Mouse (Mus musculus) B cell, adult 2 months (primary cell): ENCODE measurements around the gene Gm7075.
"Not testable (repeated sequence)": the region's sequence is repeated elsewhere in the genome, so short reads cannot be mapped to it uniquely, and the experiment has no call there.

Experiments used
- DNase-seq, 2 experiments: peaks; one replicate each; pipeline ENCODE4 v3.0.0; 2022

Gene Gm7075

GRCm38 (mm10) chr10:63421739-63422735 lies at the start of gene Gm7075:
Gene Gm7075, minus strand, starts transcription at chr10:63421789.
- peak; percentile 73 to 76 for DNase-seq

DNA sequence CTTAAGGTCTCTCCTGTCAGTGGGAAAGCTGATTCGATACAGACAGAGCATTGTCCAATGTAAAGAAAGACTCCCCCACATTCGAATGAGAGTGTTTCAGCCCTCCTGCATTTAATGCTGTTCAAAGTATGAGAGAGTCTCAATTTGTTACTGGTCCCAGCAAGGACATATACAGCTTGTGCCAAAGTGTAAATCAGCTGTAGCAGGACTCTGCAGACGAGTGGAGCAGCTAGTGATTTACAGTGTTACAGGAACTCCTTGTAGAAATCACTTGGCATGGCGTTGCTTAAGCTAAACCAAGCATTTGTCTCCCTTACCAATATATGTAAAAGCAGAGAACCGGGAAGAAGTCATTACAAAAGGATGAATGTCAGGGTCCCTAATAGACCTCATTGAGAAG lies 39.3 kb upstream of the Gm7075 start:
- no peak for DNase-seq

- no peak for DNase-seq
Observed at GRCm38 (mm10) chr10:63457292-63458128, 35.9 kb upstream of the Gm7075 start.

- no peak for DNase-seq
Observed at GRCm38 (mm10) chr10:63455110-63455878, 33.7 kb upstream of the Gm7075 start.

- DNase-seq: no peak
Observed at GRCm38 (mm10) chr10:63453926-63454325, 32.3 kb upstream of the Gm7075 start.

GRCm38 (mm10) chr10:63444602-63445387 lies 23.2 kb upstream of the Gm7075 start:
- not testable (repeated sequence) for DNase-seq

DNA sequence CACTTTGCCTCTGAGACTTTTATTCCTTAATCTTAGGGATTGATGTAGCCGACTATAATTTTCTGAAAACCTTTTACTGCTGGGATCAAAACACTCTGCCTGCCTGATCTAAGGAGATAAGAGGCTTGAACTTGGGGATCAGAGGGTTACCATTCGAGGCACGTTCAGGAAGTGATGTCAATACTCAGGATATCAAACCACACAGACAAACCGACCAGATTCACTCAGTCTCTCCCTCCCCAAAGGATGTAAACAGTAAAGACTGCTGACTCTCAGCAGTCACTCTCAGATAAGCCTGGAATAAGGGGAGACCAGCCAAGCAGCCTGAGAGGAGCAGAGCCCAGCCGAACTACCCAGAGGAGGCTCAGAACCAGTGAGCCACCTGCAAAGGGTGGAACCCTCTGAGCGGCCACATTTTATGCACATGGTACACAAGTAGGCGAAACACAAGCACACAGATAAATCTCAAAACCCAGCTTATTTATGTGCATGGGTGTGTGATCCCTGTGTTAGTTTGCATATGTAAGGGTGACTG lies 18.2 kb upstream of the Gm7075 start:
- no peak for DNase-seq

DNA sequence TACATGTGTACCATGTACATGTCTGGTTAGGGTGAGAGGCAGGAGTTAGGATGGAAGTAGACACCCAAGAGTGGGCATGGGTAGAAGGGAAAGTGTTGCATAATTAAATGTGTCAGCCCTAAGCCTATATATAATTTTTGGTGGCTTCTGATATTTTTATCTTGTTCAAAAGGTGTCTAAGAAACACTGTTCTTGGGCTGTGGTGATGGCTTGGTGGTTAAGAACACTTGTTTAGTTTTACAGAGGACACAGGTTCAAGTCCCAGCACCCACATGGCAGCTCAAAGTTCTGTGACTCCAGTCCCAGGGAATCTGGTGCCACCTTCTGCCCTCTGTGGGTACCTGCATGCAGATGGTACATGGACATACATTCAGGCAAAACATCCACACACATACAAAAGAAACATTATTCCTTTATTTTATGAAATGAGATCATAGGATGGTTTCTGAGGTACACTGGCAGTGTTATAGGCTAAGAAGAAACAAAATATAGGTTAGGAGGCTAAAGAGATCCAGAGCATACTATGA lies 17.2 kb upstream of the Gm7075 start:
- DNase-seq: no peak

DNA sequence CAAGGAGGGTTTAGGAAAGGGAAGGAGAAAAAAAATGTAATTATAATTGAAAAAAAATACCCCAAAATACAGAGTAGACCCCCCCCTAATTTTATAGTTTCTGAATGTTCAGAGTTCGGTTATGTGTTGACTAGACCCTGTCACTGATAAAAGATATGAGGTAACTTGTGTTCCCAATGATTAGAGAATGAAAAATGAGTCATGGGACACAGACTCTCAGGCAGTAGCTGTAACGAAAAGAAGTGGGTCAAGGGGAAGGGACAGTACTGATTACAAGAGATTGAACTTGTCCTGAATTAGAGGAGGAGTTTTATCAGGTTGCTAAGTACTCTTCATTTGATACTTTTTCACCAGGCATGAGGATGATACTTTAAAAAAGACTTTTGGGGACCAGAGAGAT lies 11.3 kb upstream of the Gm7075 start:
- no peak for DNase-seq

DNA sequence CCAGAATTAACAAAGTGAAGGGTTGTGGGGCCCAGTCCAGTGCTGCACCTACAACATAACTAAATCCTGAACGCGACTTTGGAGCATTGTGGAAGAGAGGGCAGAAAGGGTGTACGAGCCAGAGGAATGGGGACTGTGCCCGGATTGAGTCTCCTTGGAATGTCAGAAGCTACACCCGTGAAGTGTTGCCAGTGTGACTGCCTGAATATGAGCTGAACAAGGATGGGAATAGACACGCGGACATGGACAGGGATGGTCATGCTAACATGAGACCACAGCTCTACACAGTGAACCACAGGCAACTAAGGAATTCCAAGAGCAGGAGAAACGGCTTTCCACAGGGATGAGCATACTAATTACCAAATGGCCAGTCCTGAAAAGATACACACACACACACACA lies 10.5 kb upstream of the Gm7075 start:
- DNase-seq: no peak

- no peak for DNase-seq
Observed at GRCm38 (mm10) chr10:63431221-63431736, 9.7 kb upstream of the Gm7075 start.

DNA sequence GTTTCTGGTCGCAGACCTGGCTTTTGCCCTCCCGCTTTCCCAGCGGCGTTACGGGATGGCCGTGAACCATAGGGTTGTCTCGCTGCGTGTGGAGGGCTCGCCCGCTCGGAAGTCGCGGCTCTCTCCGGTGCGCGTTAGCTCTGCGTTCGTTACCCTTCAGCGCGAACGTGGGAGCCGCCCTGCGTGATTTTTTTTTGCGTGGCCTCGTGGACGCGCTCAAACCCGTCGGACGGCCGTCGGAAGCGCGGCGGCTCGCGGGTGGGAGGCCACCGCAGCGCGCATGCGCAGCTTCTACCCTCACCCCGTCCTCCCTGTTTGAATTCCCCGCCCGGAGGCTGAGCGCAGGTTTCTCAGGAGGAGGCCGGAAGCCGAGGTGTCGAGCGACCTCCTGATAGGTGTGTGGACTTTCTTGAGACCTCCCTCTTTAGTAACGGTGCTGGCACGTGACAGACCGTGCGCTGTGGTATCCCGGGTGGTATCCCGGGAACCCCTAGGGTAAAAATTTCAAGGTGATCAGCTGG lies 8.3 kb upstream of the Gm7075 start, which contains the start of gene Ctnna3:
Ctnna3 (plus strand) TSS at position 314 of the 521 bp plus-strand sequence.
- DNase-seq: peak; percentile 88

DNA sequence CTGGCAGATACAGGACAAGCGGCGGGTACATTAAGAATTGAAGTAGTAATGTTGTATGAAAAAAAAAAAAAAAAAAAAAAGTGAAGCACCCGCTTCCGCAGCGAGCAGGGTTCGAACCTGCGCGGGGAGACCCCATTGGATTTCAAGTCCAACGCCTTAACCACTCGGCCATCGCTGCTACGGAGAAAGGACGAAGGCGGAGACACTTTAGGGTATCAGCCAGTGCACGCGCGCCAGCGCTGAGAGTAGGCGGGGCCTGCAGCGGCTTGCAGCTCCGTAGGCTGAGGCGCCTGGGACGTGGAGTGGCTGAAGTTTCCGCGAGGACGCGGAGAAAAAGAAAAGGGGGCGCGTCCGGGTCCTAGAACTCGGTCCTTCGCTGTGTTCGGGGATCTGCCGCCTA lies 7.8 kb upstream of the Gm7075 start:
- peak; percentile 100 for DNase-seq

DNA sequence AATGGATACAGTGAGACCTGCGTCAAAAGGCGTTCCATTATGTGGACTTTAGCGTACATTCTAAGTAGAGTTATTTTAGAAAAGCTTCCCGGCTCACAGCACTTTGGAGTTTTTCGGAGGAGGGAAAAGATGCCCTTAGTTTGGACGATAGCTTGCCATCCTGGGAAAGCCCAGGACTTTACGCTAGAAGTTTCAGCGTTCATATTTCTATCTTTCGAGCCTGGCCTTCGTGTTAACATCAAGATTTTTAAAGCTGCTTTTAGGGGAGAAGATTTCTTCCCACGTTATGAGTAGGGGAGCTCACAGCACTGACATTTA lies 7.4 kb upstream of the Gm7075 start:
- DNase-seq: no peak

GRCm38 (mm10) chr10:63428243-63429022 lies 6.8 kb upstream of the Gm7075 start:
- peak; percentile 57 to 58 for DNase-seq

- DNase-seq: peak in 1 of 2 experiments; percentile 8
Observed at GRCm38 (mm10) chr10:63427146-63427545, 5.6 kb upstream of the Gm7075 start.

- peak; percentile 66 to 74 for DNase-seq
Observed at GRCm38 (mm10) chr10:63424475-63424814, 2.9 kb upstream of the Gm7075 start.

- DNase-seq: no peak
Observed at GRCm38 (mm10) chr10:63423591-63424474, 2.2 kb upstream of the Gm7075 start.

GRCm38 (mm10) chr10:63422736-63422992 lies 1.1 kb upstream of the Gm7075 start:
- DNase-seq: no peak
